Mouse (Mus musculus): ENCODE measurements around the gene Mfn1. TPM values are rescaled to one million over a fixed set of nuclear protein-coding genes. Genes with fewer than 3 reads are reported as not detected.

Mfn1 gene
- polyA plus RNA-seq, 1 experiment from 2014 or later: 39.4 TPM

- ATAC-seq: peak; percentile 92
- H3K4me2 ChIP-seq: peak within 1 kb of the TSS; percentile 62
- no peaks in the 10 kb centered on the region for H3K9me3 ChIP-seq (replicated peaks)
- no peaks in the 10 kb centered on the region; the same call in 1 of the 2 replicates for H3K4me1 ChIP-seq
- H3K9ac ChIP-seq: peak within 1 kb of the TSS; percentile 70
- H3K27me3 ChIP-seq: 0 out of 2 replicates have a peak, but pooled peaks cover 2% of the 10 kb centered on the region
- peak within 1 kb of the TSS; percentile 66 for H3K4me3 ChIP-seq
- 1% methylated on average over 62 of the region's 83 CpGs for WGBS
- no peaks in the 10 kb centered on the region for H3K36me3 ChIP-seq (ENCODE audit: poor library complexity, severe bottlenecking)
- H3K27ac ChIP-seq: peak within 1 kb of the TSS; percentile 54
Measured at GRCm38 (mm10) chr3:32616331-32617052, 87.2 kb downstream of the Mfn1 start, which contains the start of gene Gnb4. Gene Gnb4 (minus strand): TSS chr3:32616585.

DNA sequence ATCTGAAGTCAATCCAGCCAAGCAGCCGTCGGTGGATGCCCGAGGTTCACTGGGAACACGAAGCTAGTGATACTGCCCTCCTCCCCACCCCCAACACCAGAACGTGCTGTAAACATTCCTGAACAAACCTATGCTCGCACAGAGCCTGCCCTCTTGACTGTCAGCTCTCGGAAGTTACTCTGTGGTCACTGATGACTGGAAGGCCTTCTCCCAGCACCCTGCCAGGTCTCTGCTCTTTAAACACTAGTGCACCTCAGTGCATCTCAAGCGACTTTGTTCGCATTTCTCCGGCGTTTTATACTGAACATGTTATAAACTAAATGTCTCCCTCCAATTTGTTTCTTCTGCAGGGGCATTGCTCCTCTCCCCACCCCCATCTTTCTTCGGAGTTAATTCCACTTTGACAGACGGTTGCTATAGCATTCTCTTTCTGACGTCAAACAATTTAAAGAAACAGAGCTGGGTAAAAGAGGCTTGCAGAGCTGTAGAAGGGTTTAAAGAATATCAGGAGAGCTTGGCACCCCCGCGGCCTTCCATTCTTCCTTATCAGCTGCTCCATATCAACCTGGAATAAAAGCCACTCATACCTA is 87.9 kb downstream of the Mfn1 start:
- Histone ChIP-seq H3K36me3 (ENCODE audit: poor library complexity, severe bottlenecking) (no peaks in the 10 kb centered on the region), H3K9ac (peak overlapping the region; percentile 70), H3K9me3 (replicated peaks) (no peaks in the 10 kb centered on the region), H3K4me3 (peak overlapping the region; percentile 66), H3K4me2 (peak overlapping the region; percentile 62), H3K4me1 (no peaks in the 10 kb centered on the region; the same call in 1 of the 2 replicates), H3K27me3 (0 out of 2 replicates have a peak, but pooled peaks cover 2% of the 10 kb centered on the region), H3K27ac (peak overlapping the region; percentile 54)
- 18% methylated on average over 16 of the region's 16 CpGs for WGBS
- peak; percentile 23 for ATAC-seq

GRCm38 (mm10) chr3:32621658-32622057 is 92.4 kb downstream of the Mfn1 start:
- no peaks in the 10 kb centered on the region for H3K36me3 ChIP-seq (ENCODE audit: poor library complexity, severe bottlenecking)
- no peak overlapping the region for H3K27ac ChIP-seq
- no peak overlapping the region for H3K9ac ChIP-seq
- 88% methylated on average over 1 of the region's 1 CpGs for WGBS
- H3K27me3 ChIP-seq: no peaks in the 10 kb centered on the region
- H3K4me1 ChIP-seq: no peaks in the 10 kb centered on the region; the same call in 1 of the 2 replicates
- H3K9me3 ChIP-seq (replicated peaks): no peaks in the 10 kb centered on the region
- no peak overlapping the region for H3K4me2 ChIP-seq
- H3K4me3 ChIP-seq: no peak overlapping the region
- no peak for ATAC-seq

DNA sequence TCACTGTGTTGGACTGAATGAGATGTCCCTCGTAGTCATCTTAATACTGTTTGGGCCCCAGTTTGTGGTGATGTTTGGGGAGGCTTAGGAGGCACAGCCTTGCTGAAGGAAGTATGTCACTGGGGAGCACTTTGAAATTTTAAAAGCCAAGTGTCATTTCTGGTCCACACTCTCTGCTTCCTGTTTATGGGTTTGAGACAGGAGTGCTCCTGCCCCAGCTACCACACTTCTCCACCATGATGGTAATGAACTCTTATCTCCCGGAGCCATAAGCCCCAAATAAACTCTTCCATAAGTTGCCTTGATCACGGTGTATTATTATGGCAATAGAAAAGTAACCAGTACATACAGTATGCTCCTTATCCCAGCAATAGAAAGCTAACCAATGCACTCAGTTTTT is 92.8 kb downstream of the Mfn1 start:
- ATAC-seq: no peak

GRCm38 (mm10) chr3:32628141-32628540 is 98.9 kb downstream of the Mfn1 start:
- no peaks in the 10 kb centered on the region for H3K27me3 ChIP-seq
- H3K4me2 ChIP-seq: no peak overlapping the region
- no peak overlapping the region for H3K4me3 ChIP-seq
- H3K27ac ChIP-seq: no peak overlapping the region
- H3K4me1 ChIP-seq: no peaks in the 10 kb centered on the region
- no peaks in the 10 kb centered on the region for H3K36me3 ChIP-seq (ENCODE audit: poor library complexity, severe bottlenecking)
- no peak for ATAC-seq
- WGBS: 89% methylated on average over 7 of the region's 7 CpGs
- H3K9ac ChIP-seq: no peak overlapping the region
- no peaks in the 10 kb centered on the region for H3K9me3 ChIP-seq (replicated peaks)

More for the DNA sequence above, 92.8 kb downstream of the Mfn1 start:
- Histone ChIP-seq H3K9ac (no peak overlapping the region), H3K4me1 (no peaks in the 10 kb centered on the region; the same call in 1 of the 2 replicates), H3K27me3 (no peaks in the 10 kb centered on the region), H3K9me3 (replicated peaks) (no peaks in the 10 kb centered on the region), H3K36me3 (ENCODE audit: poor library complexity, severe bottlenecking) (no peaks in the 10 kb centered on the region), H3K4me3 (no peak overlapping the region), H3K27ac (no peak overlapping the region), H3K4me2 (no peak overlapping the region)
- 92% methylated on average over 3 of the region's 3 CpGs for WGBS

Other genes starting within 250 kb of the Mfn1 start
- 7.6 and 8.5 TPM in 2 replicates for gene Zmat3, start 163.5 kb upstream of the Mfn1 start, polyA plus RNA-seq (2015; fragmentation: Nextera tagmentation; extraction: Ambion mirVana)
- gene Pik3ca, start 131.8 kb upstream of the Mfn1 start, polyA plus RNA-seq (2015; fragmentation: Nextera tagmentation; extraction: Ambion mirVana): 16.2 and 17.1 TPM in 2 replicates
- 0.14 and 0.18 TPM in 2 replicates for gene Kcnmb3, start 37.2 kb upstream of the Mfn1 start, polyA plus RNA-seq (2015; fragmentation: Nextera tagmentation; extraction: Ambion mirVana)
- 41.0 and 41.1 TPM in 2 replicates for gene Zfp639, start 19.2 kb upstream of the Mfn1 start, polyA plus RNA-seq (2015; fragmentation: Nextera tagmentation; extraction: Ambion mirVana)
- 46.7 and 48.0 TPM in 2 replicates for gene Gnb4, start 87.1 kb downstream of the Mfn1 start, polyA plus RNA-seq (2015; fragmentation: Nextera tagmentation; extraction: Ambion mirVana)
- gene Actl6a, start 176.8 kb downstream of the Mfn1 start, polyA plus RNA-seq (2015; fragmentation: Nextera tagmentation; extraction: Ambion mirVana): 206 and 214 TPM in 2 replicates
- 330 and 338 TPM in 2 replicates for gene Ndufb5, start 207.5 kb downstream of the Mfn1 start, polyA plus RNA-seq (2015; fragmentation: Nextera tagmentation; extraction: Ambion mirVana)
- 37.3 and 39.0 TPM in 2 replicates for gene Mrpl47, start 208.1 kb downstream of the Mfn1 start, polyA plus RNA-seq (2015; fragmentation: Nextera tagmentation; extraction: Ambion mirVana)

Data from forebrain, embryonic 13.5 days (tissue).